Mouse (Mus musculus) gastrocnemius, postnatal 25 days (tissue): ENCODE measurements at regions not wholly inside any gene's neighbourhood (a gene's known extent, or its start where the extent isn't known, plus 50 kb on each side); places are given as distances from the start of the nearest gene placed in this dataset.

ENCODE experiments used
- DNase-seq: peaks from one replicate; pipeline ENCODE4 v3.0.0; 2022

GRCm38 (mm10) chrX:10984894-10985293 lies 270.1 kb downstream of the Mid1ip1 start:
- DNase-seq = no peak

- DNase-seq = no peak
These were observed 277.0 kb downstream of the Mid1ip1 start for GRCm38 (mm10) chrX:10991871-10992210.

GRCm38 (mm10) chrX:10992211-10993004 lies 277.6 kb downstream of the Mid1ip1 start:
- DNase-seq = no peak

- DNase-seq = no peak
These were observed 278.2 kb downstream of the Mid1ip1 start for GRCm38 (mm10) chrX:10993005-10993377.

- no peak for DNase-seq
These were observed 280.1 kb downstream of the Mid1ip1 start for GRCm38 (mm10) chrX:10994910-10995309.

- no peak for DNase-seq
These were observed 286.4 kb downstream of the Mid1ip1 start for GRCm38 (mm10) chrX:11001180-11001579.

- no peak for DNase-seq
These were observed 259.8 kb upstream of the H2al1a start for GRCm38 (mm10) chrX:11039278-11039677.

- no peak for DNase-seq
These were observed 252.3 kb upstream of the H2al1a start for GRCm38 (mm10) chrX:11046769-11047168.

- DNase-seq = no peak
These were observed 216.9 kb upstream of the H2al1a start for GRCm38 (mm10) chrX:11082171-11082570.

- DNase-seq = no peak
These were observed 216.2 kb upstream of the H2al1a start for GRCm38 (mm10) chrX:11082845-11083244.

- no peak for DNase-seq
These were observed 212.6 kb upstream of the H2al1a start for GRCm38 (mm10) chrX:11086257-11087072.

GRCm38 (mm10) chrX:11087913-11088312 lies 211.1 kb upstream of the H2al1a start:
- DNase-seq = no peak

GRCm38 (mm10) chrX:11088506-11088905 lies 210.6 kb upstream of the H2al1a start:
- DNase-seq = no peak

- no peak for DNase-seq
These were observed 208.6 kb upstream of the H2al1a start for GRCm38 (mm10) chrX:11090432-11090831.

- DNase-seq = no peak
These were observed 201.3 kb upstream of the H2al1a start for GRCm38 (mm10) chrX:11097581-11098254.

GRCm38 (mm10) chrX:11098366-11098765 lies 200.7 kb upstream of the H2al1a start:
- DNase-seq = no peak

- DNase-seq = no peak
These were observed 199.6 kb upstream of the H2al1a start for GRCm38 (mm10) chrX:11099146-11100087.

- DNase-seq = no peak
These were observed 198.1 kb upstream of the H2al1a start for GRCm38 (mm10) chrX:11100935-11101334.

- DNase-seq = no peak
These were observed 167.8 kb upstream of the H2al1a start for GRCm38 (mm10) chrX:11131253-11131652.

- DNase-seq = peak; percentile 37
These were observed 159.1 kb upstream of the H2al1a start for GRCm38 (mm10) chrX:11139971-11140421.

GRCm38 (mm10) chrX:11141294-11141693 lies 157.8 kb upstream of the H2al1a start:
- no peak for DNase-seq

GRCm38 (mm10) chrX:11158416-11158815 lies 140.6 kb upstream of the H2al1a start:
- no peak for DNase-seq
